Mouse (Mus musculus) megakaryocyte, embryonic 14.5 days (primary cell): ENCODE results near the gene Fau. TPM values are rescaled to one million over a fixed set of nuclear protein-coding genes. Genes with fewer than 3 reads are reported as not detected.

ENCODE experiments used
- H3K27me3 ChIP-seq: replicated peaks from 2 replicates; pipeline ENCODE3; 2012; ENCODE audit warnings: inconsistent platforms
- H3K36me3 ChIP-seq: replicated peaks from 2 replicates; pipeline ENCODE3; 2012; ENCODE audit warnings: low read length, inconsistent platforms, mixed read lengths
- H3K4me1 ChIP-seq: 2 replicates; pipeline ENCODE4 v1.6.1; 2012; ENCODE audit warnings: inconsistent platforms
- H3K4me3 ChIP-seq: replicated peaks from 2 replicates; pipeline ENCODE3; 2012; ENCODE audit warnings: moderate library complexity, mild to moderate bottlenecking, inconsistent platforms
- H3K9me3 ChIP-seq: 2 replicates; pipeline ENCODE4 v1.6.1; 2012; ENCODE audit warnings: inconsistent platforms
- FLI1 ChIP-seq: IDR thresholded peaks from 2 replicates; pipeline ENCODE4 v1.6.1; 2012; ENCODE audit warnings: low read length, inconsistent platforms, mixed read lengths
- GATA1 ChIP-seq: IDR thresholded peaks from 3 replicates; pipeline ENCODE4 v1.6.1; 2012; ENCODE audit warnings: mixed read lengths, low read length, inconsistent platforms, borderline replicate concordance
- polyA plus RNA-seq: library from polyadenylated mRNA; stranded (reverse); fragments of >175 nt; gene quantifications from 2 replicates; pipeline ENCODE4 v1.2.3, GENCODE M21; 2012; ENCODE audit warnings: low replicate concordance; ENCODE audit not compliant: insufficient read depth

Gene Fau
- polyA plus RNA-seq, 1 experiment = 5,919 TPM

- Histone ChIP-seq H3K9me3 (no peaks in the 10 kb centered on the region), H3K36me3 (peaks cover 69% of the 10 kb centered on the region), H3K4me1 (peaks cover 39% of the 10 kb centered on the region), H3K4me3 (no peak overlapping the region), H3K27me3 (no peaks in the 10 kb centered on the region)
- TF ChIP-seq FLI1 (no peak), GATA1 (no peak)
Measured at GRCm38 (mm10) chr19:6088841-6089240, 31.2 kb downstream of the Fau start.

DNA sequence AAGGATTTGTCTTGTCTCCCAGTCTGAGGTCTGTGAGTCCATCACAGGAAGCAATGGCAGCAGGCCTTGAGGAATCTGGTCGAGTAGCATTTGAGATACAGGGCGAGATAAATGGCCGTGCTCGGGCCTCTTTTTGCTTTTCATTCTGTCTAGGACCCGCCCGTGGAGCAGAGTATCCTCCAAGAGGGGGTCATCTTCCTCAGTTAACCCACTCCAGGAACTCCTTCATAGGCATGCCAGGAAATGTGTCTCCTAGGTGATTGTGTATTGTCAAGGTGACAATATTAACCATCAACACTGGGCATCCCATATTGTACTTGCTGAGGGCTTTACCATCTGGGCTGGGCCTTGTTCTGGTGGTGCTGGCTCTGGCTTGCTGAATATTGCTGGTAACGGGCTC, 36.5 kb downstream of the Fau start, which contains the start of gene AC131692.1:
TSS of gene AC131692.1 (plus strand) at position 301 of the 400 bp plus-strand sequence.
- Histone ChIP-seq H3K27me3 (no peaks in the 10 kb centered on the region), H3K4me1 (peaks cover 3% of the 10 kb centered on the region; the same call in 1 of the 2 replicates), H3K36me3 (peaks cover 76% of the 10 kb centered on the region), H3K9me3 (no peaks in the 10 kb centered on the region), H3K4me3 (no peak within 1 kb of the TSS)
- TF ChIP-seq FLI1 = no peak
- TF ChIP-seq GATA1 = no peak

GRCm38 (mm10) chr19:6097847-6098246, 40.2 kb downstream of the Fau start:
- TF ChIP-seq FLI1 = no peak
- TF ChIP-seq GATA1 = no peak
- Histone ChIP-seq H3K36me3 (peaks cover 46% of the 10 kb centered on the region), H3K4me1 (peaks cover 26% of the 10 kb centered on the region), H3K4me3 (no peak overlapping the region), H3K27me3 (no peaks in the 10 kb centered on the region), H3K9me3 (no peaks in the 10 kb centered on the region)

- H3K4me3 ChIP-seq = no peak overlapping the region
- H3K4me1 ChIP-seq = peaks cover 47% of the 10 kb centered on the region
- TF ChIP-seq GATA1 = no peak
- TF ChIP-seq FLI1 = no peak
- peaks cover 19% of the 10 kb centered on the region for H3K36me3 ChIP-seq
- H3K9me3 ChIP-seq = no peaks in the 10 kb centered on the region
- H3K27me3 ChIP-seq = no peaks in the 10 kb centered on the region
Measured at GRCm38 (mm10) chr19:6101186-6101585, 43.5 kb downstream of the Fau start.

GRCm38 (mm10) chr19:6102169-6102853, 44.7 kb downstream of the Fau start:
- peak overlapping the region; percentile 57 for H3K4me3 ChIP-seq
- H3K4me1 ChIP-seq = peaks cover 51% of the 10 kb centered on the region
- H3K9me3 ChIP-seq = no peaks in the 10 kb centered on the region
- peaks cover 15% of the 10 kb centered on the region for H3K36me3 ChIP-seq
- TF ChIP-seq FLI1 (no peak), GATA1 (no peak)
- H3K27me3 ChIP-seq = no peaks in the 10 kb centered on the region

- Histone ChIP-seq H3K36me3 (peaks cover 5% of the 10 kb centered on the region), H3K9me3 (no peaks in the 10 kb centered on the region), H3K4me1 (peaks cover 55% of the 10 kb centered on the region), H3K27me3 (no peaks in the 10 kb centered on the region), H3K4me3 (no peak overlapping the region)
- TF ChIP-seq FLI1 = no peak
- no peak for TF ChIP-seq GATA1
Measured at GRCm38 (mm10) chr19:6104476-6104875, 46.8 kb downstream of the Fau start.

DNA sequence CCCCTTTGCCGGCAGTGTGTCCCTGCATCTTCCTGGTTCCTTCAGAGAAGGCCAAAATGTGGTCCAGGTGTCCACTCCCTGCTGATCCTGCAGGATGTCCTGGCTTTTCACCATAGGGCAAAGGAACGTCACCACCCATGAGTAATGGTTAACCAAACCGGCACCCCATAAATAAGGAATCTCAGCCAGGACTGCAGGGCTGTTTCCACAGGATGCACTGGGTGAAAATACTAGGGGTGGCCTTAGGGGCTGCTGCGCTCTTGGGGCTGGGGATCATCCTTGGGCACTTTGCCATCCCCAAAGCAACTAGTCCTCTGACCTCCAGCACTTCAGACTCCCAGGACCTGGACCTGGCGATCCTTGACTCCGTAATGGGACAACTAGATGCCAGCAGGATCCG, 47.9 kb downstream of the Fau start, which contains the start of gene Naaladl1:
TSS of gene Naaladl1 (plus strand) at position 197 of the 400 bp plus-strand sequence.
- TF ChIP-seq GATA1 (no peak), FLI1 (no peak)
- H3K4me3 ChIP-seq = no peak within 1 kb of the TSS
- H3K9me3 ChIP-seq = no peaks in the 10 kb centered on the region
- H3K4me1 ChIP-seq = peaks cover 56% of the 10 kb centered on the region
- no peaks in the 10 kb centered on the region for H3K27me3 ChIP-seq
- H3K36me3 ChIP-seq = no peaks in the 10 kb centered on the region

Other genes starting within 250 kb of the Fau start
- 28.5 and 57.6 TPM in 2 replicates for gene Frmd8, start 182.6 kb upstream of the Fau start, polyA plus RNA-seq
- 3.6 and 6.9 TPM in 2 replicates for gene Slc25a45, start 180.0 kb upstream of the Fau start, polyA plus RNA-seq
- 0.57 and 1.3 TPM in 2 replicates for gene Tigd3, start 163.7 kb upstream of the Fau start, polyA plus RNA-seq
- 23.0 and 44.7 TPM in 2 replicates for gene Dpf2, start 144.8 kb upstream of the Fau start, polyA plus RNA-seq
- 4.4 and 15.7 TPM in 2 replicates for gene Cdc42ep2, start 133.0 kb upstream of the Fau start, polyA plus RNA-seq
- gene Pola2, start 93.6 kb upstream of the Fau start, polyA plus RNA-seq = 11.0 and 14.1 TPM in 2 replicates
- gene Slc22a20, start 71.7 kb upstream of the Fau start, polyA plus RNA-seq = not detected in 2 replicates
- gene Capn1, start 41.9 kb upstream of the Fau start, polyA plus RNA-seq = 66.2 and 91.7 TPM in 2 replicates
- gene Syvn1, start 11.3 kb upstream of the Fau start, polyA plus RNA-seq = 129 and 202 TPM in 2 replicates
- 19.0 and 54.3 TPM in 2 replicates for gene Mrpl49, start 59 bp upstream of the Fau start, polyA plus RNA-seq
- gene Znhit2, start 3.3 kb downstream of the Fau start, polyA plus RNA-seq = 39.7 and 64.8 TPM in 2 replicates
- 26.1 and 59.5 TPM in 2 replicates for gene Tm7sf2, start 10.5 kb downstream of the Fau start, polyA plus RNA-seq
- gene Vps51, start 19.4 kb downstream of the Fau start, polyA plus RNA-seq = 23.5 and 35.2 TPM in 2 replicates
- gene Tmem262, start 22.2 kb downstream of the Fau start, polyA plus RNA-seq = not detected in 2 replicates
- gene Gm28374, start 24.4 kb downstream of the Fau start, polyA plus RNA-seq = not detected in 2 replicates
- 88.5 and 121 TPM in 2 replicates for gene Zfpl1, start 27.1 kb downstream of the Fau start, polyA plus RNA-seq
- 2.6 TPM in 1 of 2 replicates, not detected in the other for gene Cdca5, start 27.1 kb downstream of the Fau start, polyA plus RNA-seq
- gene AC131692.1, start 36.6 kb downstream of the Fau start, polyA plus RNA-seq = 1.5 and 3.1 TPM in 2 replicates
- gene Naaladl1, start 47.9 kb downstream of the Fau start, polyA plus RNA-seq = 0.30 TPM in 1 of 2 replicates, not detected in the other
- 66.7 and 124 TPM in 2 replicates for gene Sac3d1, start 60.8 kb downstream of the Fau start, polyA plus RNA-seq
- 138 and 337 TPM in 2 replicates for gene Snx15, start 70.5 kb downstream of the Fau start, polyA plus RNA-seq
- gene Batf2, start 83.1 kb downstream of the Fau start, polyA plus RNA-seq = 1.7 and 3.7 TPM in 2 replicates
- 46.0 and 68.7 TPM in 2 replicates for gene Arl2, start 83.7 kb downstream of the Fau start, polyA plus RNA-seq
- gene Majin, start 126.5 kb downstream of the Fau start, polyA plus RNA-seq = not detected in 2 replicates
- gene Gpha2, start 168.5 kb downstream of the Fau start, polyA plus RNA-seq = not detected in 2 replicates
- gene Ppp2r5b, start 178.0 kb downstream of the Fau start, polyA plus RNA-seq = 26.0 and 29.6 TPM in 2 replicates
- gene Atg2a, start 183.8 kb downstream of the Fau start, polyA plus RNA-seq = 34.7 and 62.6 TPM in 2 replicates
- gene Ehd1, start 218.9 kb downstream of the Fau start, polyA plus RNA-seq = 474 and 728 TPM in 2 replicates
- 4.8 and 6.6 TPM in 2 replicates for gene Cdc42bpg, start 248.6 kb downstream of the Fau start, polyA plus RNA-seq